In the genomic region with DNA sequence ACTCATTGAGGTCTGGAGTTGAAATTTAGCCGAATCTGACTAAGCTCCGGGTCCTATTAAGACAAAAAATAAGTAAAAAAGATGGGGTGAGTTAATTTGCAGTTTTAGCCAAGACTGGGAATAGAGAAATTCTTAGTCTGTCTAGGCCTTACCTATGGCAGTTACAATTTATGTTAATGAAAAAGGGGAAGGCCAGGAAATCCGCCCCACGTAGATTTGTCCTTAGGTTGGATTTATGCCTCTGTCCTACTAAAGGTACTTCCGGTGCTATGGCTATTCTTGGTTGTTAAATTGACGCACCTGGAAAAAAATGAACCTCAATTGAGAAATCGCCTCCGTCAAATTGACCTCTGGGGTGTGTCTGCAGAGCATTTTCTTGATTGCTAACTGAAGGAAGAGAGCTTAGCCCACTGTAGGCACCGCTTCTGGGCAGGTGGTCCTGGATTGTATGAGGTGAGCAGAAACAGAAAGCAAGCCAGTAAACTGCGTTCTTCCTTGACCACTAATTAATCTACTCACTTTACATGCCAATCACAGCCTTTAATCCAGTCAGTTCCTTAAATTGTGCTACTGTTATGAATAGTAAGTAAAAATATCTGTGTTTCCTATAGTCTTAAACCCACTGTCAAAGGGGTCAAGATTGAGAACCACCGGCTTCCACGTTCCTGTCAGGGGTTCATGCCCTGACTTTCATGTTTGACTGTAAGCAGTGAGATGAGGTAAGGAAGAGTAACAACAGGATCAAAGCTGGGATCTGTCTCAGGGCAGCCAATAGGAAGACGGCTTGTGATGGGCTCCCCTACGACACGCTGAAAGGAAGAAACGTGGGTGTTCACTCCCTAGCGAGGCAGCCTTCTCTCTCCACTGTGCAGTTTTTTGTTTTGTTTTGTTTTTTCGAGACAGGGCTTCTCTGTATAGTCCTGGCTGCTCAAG, we compare ENCODE assay signal across 8 mouse cellular contexts. TPM values are rescaled to one million over a fixed set of nuclear protein-coding genes. Genes with fewer than 3 reads are reported as not detected.
DNase-seq lines count a peak whose midpoint lies in the region; ATAC-seq lines count a peak whose summit lies in the region.

No protein-coding gene starts in this region.

- WGBS in lung, embryonic 15.5 days, result 72% methylated on average over 18 of the region's 18 CpGs
- 73% methylated on average over 18 of the region's 18 CpGs for WGBS in forebrain, embryonic 10.5 days
- 67% methylated on average over 18 of the region's 18 CpGs for WGBS in limb, embryonic 13.5 days
- WGBS in stomach, embryonic 15.5 days, result 71% methylated on average over 18 of the region's 18 CpGs

- peak overlapping the region; percentile 58 for H3K4me3 ChIP-seq in lung, embryonic 15.5 days
- H3K4me3 ChIP-seq in forebrain, embryonic 10.5 days, result peak overlapping the region; percentile 63
- H3K4me3 ChIP-seq in limb, embryonic 13.5 days, result peak overlapping the region; percentile 60
- peak overlapping the region; percentile 67 for H3K4me3 ChIP-seq in stomach, embryonic 15.5 days (replicated peaks)

- H3K27ac ChIP-seq in lung, embryonic 15.5 days, result peak overlapping the region; percentile 39; the same call in 1 of the 2 replicates
- no peak overlapping the region for H3K27ac ChIP-seq in forebrain, embryonic 10.5 days
- H3K27ac ChIP-seq in limb, embryonic 13.5 days, result no peak overlapping the region
- H3K27ac ChIP-seq in stomach, embryonic 15.5 days, result no peak overlapping the region

- peak overlapping the region; percentile 62 for H3K9ac ChIP-seq in lung, embryonic 15.5 days
- H3K9ac ChIP-seq in limb, embryonic 13.5 days, result peak overlapping the region; percentile 73; the same call in 1 of the 2 replicates
- H3K9ac ChIP-seq in stomach, embryonic 15.5 days, result no peak overlapping the region

- H3K9me3 ChIP-seq in lung, embryonic 15.5 days, result no peaks in the 10 kb centered on the region
- no peaks in the 10 kb centered on the region for H3K9me3 ChIP-seq in forebrain, embryonic 10.5 days
- no peaks in the 10 kb centered on the region for H3K9me3 ChIP-seq in limb, embryonic 13.5 days
- H3K9me3 ChIP-seq in stomach, embryonic 15.5 days, result no peaks in the 10 kb centered on the region

- no peak for ATAC-seq in lung, embryonic 15.5 days (ENCODE audit: borderline replicate concordance, extremely low read depth, low FRiP score, low TSS enrichment)
- no peak for ATAC-seq in limb, embryonic 13.5 days (ENCODE audit: low FRiP score, low read depth)
- ATAC-seq in stomach, embryonic 15.5 days (ENCODE audit: insufficient read depth, low FRiP score, low read depth), result no peak

- DNase-seq in lung, postnatal 25 days (ENCODE audit: low spot score), result no peak
- no peak for DNase-seq in forebrain, embryonic 10.5 days (ENCODE audit: extremely low spot score, low spot score)
- DNase-seq in embryo, embryonic 9.5 days (ENCODE audit: extremely low spot score), result no peak
- DNase-seq in gastrocnemius, adult 18-20 months (ENCODE audit: low spot score), result no peak
- DNase-seq in ovary, adult 18-20 months (ENCODE audit: low spot score), result no peak

- H3K36me3 ChIP-seq in lung, embryonic 15.5 days, result no peaks in the 10 kb centered on the region
- H3K36me3 ChIP-seq in forebrain, embryonic 10.5 days (replicated peaks), result no peaks in the 10 kb centered on the region
- no peaks in the 10 kb centered on the region for H3K36me3 ChIP-seq in limb, embryonic 13.5 days
- H3K36me3 ChIP-seq in stomach, embryonic 15.5 days, result no peaks in the 10 kb centered on the region

- H3K27me3 ChIP-seq in lung, embryonic 15.5 days, result no peaks in the 10 kb centered on the region
- peaks cover 6% of the 10 kb centered on the region; the same call in 1 of the 2 replicates for H3K27me3 ChIP-seq in forebrain, embryonic 10.5 days (ENCODE audit: poor library complexity, severe bottlenecking)
- H3K27me3 ChIP-seq in limb, embryonic 13.5 days, result no peaks in the 10 kb centered on the region
- no peaks in the 10 kb centered on the region for H3K27me3 ChIP-seq in stomach, embryonic 15.5 days (replicated peaks)

- H3K4me1 ChIP-seq in lung, embryonic 15.5 days, result peaks cover 15% of the 10 kb centered on the region; the same call in 1 of the 2 replicates
- H3K4me1 ChIP-seq in forebrain, embryonic 10.5 days, result peaks cover 20% of the 10 kb centered on the region
- peaks cover 8% of the 10 kb centered on the region; the same call in 1 of the 2 replicates for H3K4me1 ChIP-seq in limb, embryonic 13.5 days
- no peaks in the 10 kb centered on the region for H3K4me1 ChIP-seq in stomach, embryonic 15.5 days

- peak overlapping the region; percentile 65 for H3K4me2 ChIP-seq in lung, embryonic 15.5 days
- peak overlapping the region; percentile 79 for H3K4me2 ChIP-seq in limb, embryonic 13.5 days (replicated peaks)
- peak overlapping the region; percentile 81 for H3K4me2 ChIP-seq in stomach, embryonic 15.5 days

RNA-seq across cellular contexts. Expression of gene Parp4, which starts 0.8 kb away (rescaled TPM):
- 4.2 and 5.0 TPM in 2 replicates for polyA plus RNA-seq in lung, embryonic 15.5 days (2015; fragmentation: Nextera tagmentation; extraction: Ambion mirVana)
- 0.95 and 1.6 TPM in 2 replicates for polyA plus RNA-seq in forebrain, embryonic 10.5 days (2016; fragmentation: Nextera tagmentation; extraction: Ambion mirVana)
- 2.3 and 3.2 TPM in 2 replicates for polyA plus RNA-seq in limb, embryonic 13.5 days (2015; fragmentation: Nextera tagmentation; extraction: Ambion mirVana)
- 6.5 TPM in 2 replicates for polyA plus RNA-seq in stomach, embryonic 15.5 days (2015; fragmentation: Nextera tagmentation; extraction: Ambion mirVana)
- 10 to 100 TPM; 16.7 to 22.4 TPM for total RNA-seq in gastrocnemius, adult 18-20 months (2021)

RNA-seq across cellular contexts. Expression of gene Cenpj, which starts 1.0 kb away (rescaled TPM):
- 11.7 and 13.0 TPM in 2 replicates for polyA plus RNA-seq in lung, embryonic 15.5 days (2015; fragmentation: Nextera tagmentation; extraction: Ambion mirVana)
- polyA plus RNA-seq in forebrain, embryonic 10.5 days (2016; fragmentation: Nextera tagmentation; extraction: Ambion mirVana), result 23.6 and 24.9 TPM in 2 replicates
- polyA plus RNA-seq in limb, embryonic 13.5 days (2015; fragmentation: Nextera tagmentation; extraction: Ambion mirVana), result 11.2 and 11.6 TPM in 2 replicates
- polyA plus RNA-seq in stomach, embryonic 15.5 days (2015; fragmentation: Nextera tagmentation; extraction: Ambion mirVana), result 7.2 and 9.3 TPM in 2 replicates
- 1 to 10 TPM; 1.5 to 2.4 TPM for total RNA-seq in gastrocnemius, adult 18-20 months (2021)
